Mouse (Mus musculus) cerebellum, adult 2 months (tissue): ENCODE measurements around the gene Nxpe4.

Source experiments
- CTCF ChIP-seq: fragments of 200-500 bp; IDR thresholded peaks from 2 replicates; pipeline ENCODE4 v1.5.1; 2011; ENCODE audit warnings: low read depth, mild to moderate bottlenecking, control low read depth, low read length, moderate library complexity, borderline replicate concordance; ENCODE audit not compliant: insufficient read depth
- POLR2A ChIP-seq: fragments of 200-500 bp; IDR thresholded peaks from 2 replicates; pipeline ENCODE4 v1.6.1; 2011; ENCODE audit warnings: low read length, control low read depth, borderline replicate concordance; ENCODE audit not compliant: insufficient read depth

DNA sequence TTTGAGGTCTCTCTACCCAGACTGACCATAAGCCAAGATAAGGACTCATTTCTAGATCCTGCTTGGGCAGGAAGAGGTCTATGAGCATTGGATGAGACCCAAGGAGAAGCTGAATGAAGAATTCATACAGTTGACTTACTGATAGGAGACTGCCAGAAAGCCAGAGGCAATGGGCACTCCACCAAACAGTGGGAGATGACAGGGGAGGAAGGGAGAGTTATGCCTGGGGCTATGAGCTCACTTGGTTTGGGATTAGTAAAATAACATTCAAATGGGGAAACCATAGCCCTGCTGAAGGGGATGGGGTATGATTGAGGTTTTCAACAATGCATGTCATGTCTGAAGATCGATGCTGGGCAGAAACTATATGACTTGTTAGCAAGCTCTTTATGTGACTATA is 128.5 kb downstream of the Nxpe4 start:
- TF ChIP-seq CTCF: no peak
- TF ChIP-seq POLR2A: no peak
